ENCODE assay signal across 19 mouse cellular contexts in the genomic region with DNA sequence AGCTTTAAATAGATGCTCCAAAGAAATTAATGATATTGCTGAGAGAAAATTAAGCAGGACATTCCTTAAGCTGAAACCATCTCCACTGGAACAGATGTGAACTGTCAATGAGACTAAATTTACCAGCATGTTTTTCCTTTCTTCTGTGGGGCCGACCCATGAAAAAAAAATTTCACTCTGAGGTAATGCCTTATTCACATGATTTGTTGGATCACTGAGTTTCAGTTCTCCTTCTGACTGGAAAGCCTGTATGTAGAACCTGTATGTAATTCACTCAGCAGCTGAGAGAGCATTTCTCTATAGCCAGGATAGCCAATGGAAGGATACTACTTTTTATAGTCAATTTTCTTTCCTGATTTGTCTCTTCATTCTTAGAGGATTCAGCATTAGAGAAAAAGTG.
"Had no signal": no experiment of that assay in that cellular context is flagged by ENCODE, and none has a peak within 500 bp of the region (broad histone marks: within the 10 kb centered on the region; RNA-seq: fewer than 3 reads in every experiment).

No protein-coding gene starts in this region.

- ATAC-seq: midbrain, embryonic 13.5 days; midbrain, embryonic 16.5 days had no signal

- H3K9me3 ChIP-seq: liver, embryonic 13.5 days; liver, embryonic 15.5 days; midbrain, embryonic 10.5 days; midbrain, embryonic 13.5 days; neural tube, embryonic 13.5 days; neural tube, embryonic 15.5 days had no signal

- H3K4me1 ChIP-seq: liver, embryonic 13.5 days; liver, embryonic 15.5 days; midbrain, embryonic 13.5 days; neural tube, embryonic 15.5 days had no signal

- H3K4me3 ChIP-seq: liver, embryonic 13.5 days; liver, embryonic 15.5 days; midbrain, embryonic 10.5 days; midbrain, embryonic 13.5 days; myocyte; neural tube, embryonic 13.5 days; neural tube, embryonic 15.5 days had no signal

- H3K27ac ChIP-seq: liver, embryonic 13.5 days; liver, embryonic 15.5 days; midbrain, embryonic 13.5 days; neural tube, embryonic 13.5 days; neural tube, embryonic 15.5 days had no signal

- H3K4me2 ChIP-seq: liver, embryonic 11.5 days; liver, embryonic 13.5 days; liver, embryonic 15.5 days; midbrain, embryonic 13.5 days; neural tube, embryonic 13.5 days; neural tube, embryonic 15.5 days had no signal

- DNase-seq: liver, embryonic 13.5 days; lung, adult 2 months; lung, postnatal 4 days; retina, postnatal 1 day; right cerebral cortex, adult 18-20 months; right cerebral cortex, postnatal 25 days; right cerebral cortex, postnatal 4 days; spleen, adult 18-20 months; thymus, adult 18-20 months; thymus, postnatal 14 days; thymus, postnatal 36 days had no signal

- H3K9ac ChIP-seq: liver, embryonic 13.5 days; liver, embryonic 15.5 days; midbrain, embryonic 13.5 days; neural tube, embryonic 13.5 days; neural tube, embryonic 15.5 days had no signal

- H3K27me3 ChIP-seq: liver, embryonic 13.5 days; liver, embryonic 15.5 days; midbrain, embryonic 13.5 days; neural tube, embryonic 13.5 days; neural tube, embryonic 15.5 days had no signal

- H3K36me3 ChIP-seq: liver, embryonic 13.5 days; liver, embryonic 15.5 days; midbrain, embryonic 10.5 days; midbrain, embryonic 13.5 days; neural tube, embryonic 13.5 days; neural tube, embryonic 15.5 days had no signal
